Mouse (Mus musculus) ES-E14 (cell line): Measurements from ENCODE around the gene Tpcn2.

ENCODE experiments used
- CHD2 ChIP-seq: IDR thresholded peaks from 2 replicates; pipeline ENCODE4 v1.6.1; 2014; ENCODE audit warnings: mild to moderate bottlenecking, low read depth, low read length, inconsistent platforms
- HCFC1 ChIP-seq: IDR thresholded peaks from 2 replicates; pipeline ENCODE4 v1.6.1; 2012; ENCODE audit warnings: low read length, inconsistent platforms, borderline replicate concordance; ENCODE audit not compliant: insufficient read depth
- MAFK ChIP-seq: IDR thresholded peaks from 2 replicates; pipeline ENCODE4 v1.6.1; 2014; ENCODE audit warnings: mild to moderate bottlenecking, low read depth, low read length, inconsistent platforms; ENCODE audit not compliant: insufficient read depth
- ZC3H11A ChIP-seq: IDR thresholded peaks from 2 replicates; pipeline ENCODE4 v1.6.1; 2012; ENCODE audit warnings: low read depth, mild to moderate bottlenecking, inconsistent platforms, low read length, borderline replicate concordance
- ZNF384 ChIP-seq: IDR thresholded peaks from 2 replicates; pipeline ENCODE4 v1.6.1; 2012; ENCODE audit warnings: low read depth, low read length, inconsistent platforms

DNA sequence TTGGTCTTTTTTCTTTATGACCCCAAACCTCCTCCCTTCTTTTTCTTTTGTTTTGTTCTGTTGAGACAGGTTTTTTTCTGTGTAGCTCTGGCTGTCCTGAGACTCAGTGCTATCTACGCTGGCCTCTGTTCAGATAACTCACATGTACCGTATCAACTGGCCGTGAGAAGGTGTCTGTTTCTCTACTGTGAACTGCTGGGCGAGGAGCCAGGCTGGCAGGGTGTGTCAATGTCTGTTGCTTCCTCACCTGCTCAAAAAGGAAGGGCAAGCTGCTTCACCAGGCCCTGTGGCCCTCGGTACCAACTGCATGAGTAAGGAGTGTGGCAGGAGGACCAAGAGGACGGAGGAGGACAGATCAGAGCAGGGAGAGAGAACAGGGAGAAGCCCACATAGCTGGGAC, 3.6 kb upstream of the Tpcn2 start:
- TF ChIP-seq ZNF384, result no peak
- TF ChIP-seq CHD2, result no peak
- no peak for TF ChIP-seq MAFK
- no peak for TF ChIP-seq HCFC1
- no peak for TF ChIP-seq ZC3H11A
